Mouse (Mus musculus) heart, postnatal 10 days (tissue): ENCODE results near the gene Slco3a1. TPM values are rescaled to one million over a fixed set of nuclear protein-coding genes. Genes with fewer than 3 reads are reported as not detected.

Experiments used
- DNase-seq, 2 experiments: peaks; one replicate each; pipeline ENCODE4 v3.0.0; 2021
- intact Hi-C: fragments of 180-260 bp; cut with DNase I; formaldehyde crosslinking; loops from one replicate; pipeline ENCODE4 v1.15.1; 2025
- total RNA-seq, 2 experiments: library from RNA; stranded (reverse); gene quantifications; 2 replicates each; pipeline ENCODE4 v1.2.3; 2021

Slco3a1 gene
- total RNA-seq = 10 to 100 TPM; 49.2 to 58.1 TPM

GRCm38 (mm10) chr7:74554608-74555311 is at the start of gene Slco3a1:
Slco3a1 (minus strand) TSS chr7:74554780.
- peak; percentile 79 to 84 for DNase-seq
- intact Hi-C loops = loop anchor here (1.0 to 5.0 kb wide), 4 partner anchors 42 to 556 kb away; no protein-coding TSS in a partner anchor

GRCm38 (mm10) chr7:74600996-74601395 is 46.4 kb upstream of the Slco3a1 start:
- intact Hi-C loops = no loop called here
- DNase-seq = no peak

- no peak for DNase-seq
- intact Hi-C loops = no loop called here
These were observed 24.8 kb upstream of the Slco3a1 start for GRCm38 (mm10) chr7:74579411-74579810.

GRCm38 (mm10) chr7:74575678-74576077 is 21.1 kb upstream of the Slco3a1 start:
- DNase-seq = no peak
- intact Hi-C loops = no loop called here

DNA sequence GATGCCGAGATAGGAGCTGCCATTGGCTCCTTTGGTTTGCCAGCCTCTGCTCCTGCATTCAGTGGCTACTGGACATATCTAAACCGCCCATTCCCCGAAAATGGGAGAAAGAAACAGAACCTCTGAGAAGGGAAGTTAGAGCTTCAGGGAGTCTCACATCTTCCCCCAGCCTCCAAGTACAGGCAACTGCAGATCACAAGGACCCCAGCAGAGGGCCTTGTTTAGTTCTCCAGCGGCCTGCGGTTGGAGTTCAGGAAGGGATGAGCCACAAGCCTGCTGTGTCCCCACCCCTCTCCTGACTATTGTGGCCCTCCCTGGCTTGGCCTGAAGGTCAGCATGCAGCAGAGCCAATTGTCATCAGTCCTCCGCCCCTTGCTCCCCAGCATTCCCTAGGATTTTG is 836 bp upstream of the Slco3a1 start:
- intact Hi-C loops = loop anchor here (2.0 kb wide), 2 partner anchors 185 to 555 kb away; no protein-coding TSS in a partner anchor
- peak; percentile 78 to 81 for DNase-seq

- intact Hi-C loops = loop anchor here (1.0 to 5.0 kb wide), 4 partner anchors 42 to 557 kb away; no protein-coding TSS in a partner anchor
- DNase-seq = peak; percentile 69 to 74
These were observed 479 bp downstream of the Slco3a1 start for GRCm38 (mm10) chr7:74554041-74554561.

GRCm38 (mm10) chr7:74553111-74553650 is 1.4 kb downstream of the Slco3a1 start:
- intact Hi-C loops = loop anchor here (5.0 kb wide), 1 partner anchor 41 kb away; no protein-coding TSS in a partner anchor
- DNase-seq = peak in 1 of 2 experiments; percentile 9

GRCm38 (mm10) chr7:74552546-74552945 is 2.0 kb downstream of the Slco3a1 start:
- DNase-seq = no peak
- intact Hi-C loops = loop anchor here (5.0 kb wide), 1 partner anchor 40 kb away; no protein-coding TSS in a partner anchor

- intact Hi-C loops = loop anchor here (5.0 kb wide), 1 partner anchor 40 kb away; no protein-coding TSS in a partner anchor
- no peak for DNase-seq
These were observed 2.6 kb downstream of the Slco3a1 start for GRCm38 (mm10) chr7:74552000-74552358.

- intact Hi-C loops = loop anchor here (5.0 kb wide), 1 partner anchor 39 kb away; no protein-coding TSS in a partner anchor
- DNase-seq = no peak
These were observed 3.1 kb downstream of the Slco3a1 start for GRCm38 (mm10) chr7:74551338-74551999.

GRCm38 (mm10) chr7:74549686-74550085 is 4.9 kb downstream of the Slco3a1 start:
- DNase-seq = no peak
- intact Hi-C loops = loop anchor here (5.0 kb wide), 1 partner anchor 37 kb away; no protein-coding TSS in a partner anchor

DNA sequence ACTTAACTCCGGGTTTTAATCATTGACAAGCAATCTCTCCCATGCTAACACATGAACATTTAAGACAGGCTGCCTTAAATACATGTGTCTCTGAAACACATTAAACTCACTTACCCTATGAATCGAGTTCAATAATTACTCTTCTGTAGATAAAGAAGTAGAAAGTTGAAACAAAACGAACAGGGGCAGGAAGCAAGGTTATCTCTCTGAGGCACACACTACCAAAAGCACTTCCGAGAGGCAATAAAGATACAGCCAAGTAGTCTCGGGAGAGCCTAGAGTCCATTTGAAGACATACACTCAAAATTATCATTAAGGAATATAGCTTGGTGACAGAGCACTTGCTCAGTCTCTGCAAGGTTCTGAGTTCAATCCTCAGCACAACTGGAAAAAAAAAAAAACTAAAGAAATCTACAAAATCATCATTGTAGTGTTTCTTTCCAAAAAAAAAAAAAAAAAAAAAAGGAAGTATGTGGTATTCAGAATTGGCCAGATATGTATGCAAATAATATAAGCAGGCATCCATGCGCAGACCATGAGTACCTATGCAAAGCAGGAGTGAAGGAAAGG is 5.5 kb downstream of the Slco3a1 start:
- no peak for DNase-seq
- intact Hi-C loops = no loop called here

DNA sequence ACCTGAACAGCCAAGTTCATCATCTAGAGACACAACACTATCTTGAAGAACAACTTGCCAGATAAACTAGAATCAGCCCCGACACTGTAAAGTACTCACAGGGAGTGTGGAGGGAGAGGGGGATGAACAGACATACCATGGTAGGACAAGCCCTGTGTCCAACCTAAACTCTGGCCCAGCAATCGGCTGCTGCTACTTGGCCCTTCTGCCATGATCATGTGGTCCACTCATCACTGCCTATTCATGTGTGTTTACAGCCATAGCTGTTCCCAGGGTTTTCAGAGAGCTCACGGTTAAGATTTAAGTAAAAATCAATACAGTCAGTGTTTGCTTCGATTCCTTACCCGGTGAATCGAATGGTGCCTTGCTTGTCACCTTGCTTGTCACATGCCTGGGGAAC is 7.9 kb downstream of the Slco3a1 start:
- DNase-seq = no peak
- intact Hi-C loops = no loop called here

GRCm38 (mm10) chr7:74545498-74545990 is 9.0 kb downstream of the Slco3a1 start:
- intact Hi-C loops = no loop called here

DNA sequence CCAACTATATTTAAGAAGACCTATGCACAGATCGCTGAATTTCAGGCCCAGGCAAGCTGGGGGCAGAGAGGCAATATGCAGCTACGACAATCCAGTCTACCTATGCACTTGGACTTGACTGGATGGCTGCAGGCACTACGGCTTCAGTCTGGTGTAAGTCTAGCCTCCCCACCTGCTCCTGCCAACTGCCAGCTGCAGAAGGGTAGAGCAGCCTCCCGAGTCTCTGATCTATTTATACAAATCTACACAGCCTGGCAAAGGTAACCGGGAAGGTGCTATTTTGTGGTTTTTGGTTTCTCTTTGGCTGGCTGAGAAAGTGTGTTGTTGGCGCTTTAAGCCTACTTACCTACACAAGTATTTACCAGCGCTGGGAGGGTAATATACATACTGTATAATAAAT is 10.3 kb downstream of the Slco3a1 start:
- intact Hi-C loops = no loop called here
- DNase-seq = no peak

More at GRCm38 (mm10) chr7:74545498-74545990, 9.0 kb downstream of the Slco3a1 start:
- no peak for DNase-seq

- DNase-seq = no peak
- intact Hi-C loops = no loop called here
These were observed 12.6 kb downstream of the Slco3a1 start for GRCm38 (mm10) chr7:74541958-74542357.

DNA sequence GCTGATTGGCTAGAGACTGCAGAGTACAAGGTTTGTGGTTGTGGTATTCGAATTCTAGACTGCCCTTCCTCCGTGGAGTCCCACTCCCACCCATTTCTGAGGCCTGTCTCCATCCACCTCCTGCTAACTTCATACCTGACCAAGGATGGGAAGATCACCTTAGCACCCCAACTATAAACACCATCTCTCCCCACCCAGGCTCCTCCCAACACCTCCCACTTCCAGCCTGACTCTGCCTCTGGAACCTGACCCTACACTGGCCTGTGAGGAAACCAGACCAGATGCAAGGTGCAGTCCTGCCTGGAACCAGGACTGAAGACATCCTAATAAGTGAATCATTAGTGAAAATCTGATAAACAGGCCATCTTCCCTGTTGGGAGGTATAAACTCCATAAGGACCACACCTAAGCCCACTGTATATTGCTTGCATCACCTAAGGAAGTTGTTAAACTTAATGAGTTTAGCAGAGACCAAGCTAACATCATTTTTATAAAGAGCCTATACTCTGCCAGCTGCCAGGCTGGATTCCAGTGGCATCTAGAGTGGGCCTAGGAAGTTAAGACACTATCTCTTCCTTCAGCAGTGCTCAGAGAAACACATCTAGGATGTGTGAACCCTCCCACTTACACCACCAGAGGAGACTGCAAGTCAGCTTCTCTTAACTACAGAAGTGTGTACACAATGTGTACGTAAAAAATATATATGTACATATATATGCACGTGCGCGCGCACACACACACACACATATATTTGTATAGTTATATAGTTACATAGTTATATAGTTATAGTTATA is 13.5 kb downstream of the Slco3a1 start:
- no peak for DNase-seq
- intact Hi-C loops = no loop called here

DNA sequence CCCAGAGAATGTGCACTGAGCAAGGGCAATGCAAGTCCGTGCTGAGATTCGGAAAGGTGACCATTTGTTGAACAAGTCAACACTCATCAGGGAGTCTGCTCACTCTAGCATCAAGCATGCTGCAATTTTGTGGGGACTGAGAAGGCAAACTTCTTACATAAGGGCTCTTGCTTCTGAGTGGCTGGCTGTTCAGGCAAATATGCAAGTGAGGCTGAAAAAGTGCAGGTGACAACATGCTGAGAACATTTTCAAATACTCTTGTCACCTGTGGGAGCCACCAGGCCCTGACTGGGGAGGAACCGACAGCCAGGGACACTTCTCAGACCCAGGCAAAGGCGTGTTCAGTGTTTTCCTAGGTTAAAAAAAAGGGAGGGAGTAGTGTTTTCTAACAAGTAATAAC is 18.4 kb downstream of the Slco3a1 start:
- no peak for DNase-seq
- intact Hi-C loops = no loop called here

- no peak for DNase-seq
- intact Hi-C loops = no loop called here
These were observed 23.0 kb downstream of the Slco3a1 start for GRCm38 (mm10) chr7:74531468-74532097.
